Mouse (Mus musculus) erythroblast, embryonic 14.5 days (primary cell): Measurements from ENCODE around the gene Stambpl1. TPM values are rescaled to one million over a fixed set of nuclear protein-coding genes. Genes with fewer than 3 reads are reported as not detected.

Experiments
- H3K27me3 ChIP-seq: 2 replicates; pipeline ENCODE4 v1.6.1; 2012; ENCODE audit warnings: inconsistent platforms; ENCODE audit not compliant: control insufficient read depth
- H3K36me3 ChIP-seq: 2 replicates; pipeline ENCODE4 v1.6.1; 2012; ENCODE audit warnings: mild to moderate bottlenecking, inconsistent platforms; ENCODE audit not compliant: control insufficient read depth
- H3K4me1 ChIP-seq: 2 replicates; pipeline ENCODE4 v1.6.1; 2012; ENCODE audit warnings: inconsistent platforms; ENCODE audit not compliant: control insufficient read depth
- H3K4me3 ChIP-seq: replicated peaks from 2 replicates; pipeline ENCODE3; 2012; ENCODE audit warnings: moderate library complexity, mild to moderate bottlenecking, inconsistent platforms
- H3K9me3 ChIP-seq: 2 replicates; pipeline ENCODE4 v1.6.1; 2012; ENCODE audit warnings: low read length, inconsistent platforms, mixed read lengths; ENCODE audit not compliant: control insufficient read depth
- GATA1 ChIP-seq: IDR thresholded peaks from 2 replicates; pipeline ENCODE4 v1.6.1; 2012; ENCODE audit warnings: low read length, inconsistent platforms, mixed read lengths
- TAL1 ChIP-seq: IDR thresholded peaks from 3 replicates; pipeline ENCODE4 v1.6.1; 2012; ENCODE audit warnings: low read length, inconsistent platforms, mixed read lengths
- polyA plus RNA-seq: library from polyadenylated mRNA; stranded (reverse); fragments of >175 nt; gene quantifications from 2 replicates; pipeline ENCODE4 v1.2.3, GENCODE M21; 2012

Stambpl1 gene
- polyA plus RNA-seq, 1 experiment: not detected

DNA sequence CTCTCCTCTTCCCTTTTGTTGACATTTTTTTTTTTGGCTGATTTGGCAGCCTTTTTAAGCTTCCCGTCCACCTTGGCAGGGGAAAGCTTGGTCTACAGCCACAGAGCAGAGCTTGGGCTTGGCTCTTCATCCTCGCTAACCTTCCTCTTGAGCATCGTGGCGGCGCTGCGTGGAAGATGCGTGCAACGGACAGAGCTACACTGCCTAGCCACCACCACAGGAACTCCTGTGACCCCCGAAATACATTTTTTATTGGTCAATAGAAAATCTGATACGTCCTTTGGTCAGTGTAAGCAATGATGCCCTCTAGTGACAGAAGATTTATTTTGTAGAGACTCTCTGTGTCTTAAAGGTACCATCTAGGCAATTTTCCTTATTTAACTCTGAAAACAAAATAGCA lies 92.4 kb downstream of the Stambpl1 start:
- Histone ChIP-seq H3K4me3 (no peak overlapping the region), H3K36me3 (no peaks in the 10 kb centered on the region)

GRCm38 (mm10) chr19:34284826-34285225 lies 92.8 kb downstream of the Stambpl1 start:
- Histone ChIP-seq H3K27me3 (no peaks in the 10 kb centered on the region), H3K9me3 (no peaks in the 10 kb centered on the region), H3K4me1 (no peaks in the 10 kb centered on the region), H3K4me3 (no peak overlapping the region), H3K36me3 (no peaks in the 10 kb centered on the region)
- TF ChIP-seq GATA1: no peak
- no peak for TF ChIP-seq TAL1

More for the DNA sequence above, 92.4 kb downstream of the Stambpl1 start:
- Histone ChIP-seq H3K4me1 (no peaks in the 10 kb centered on the region), H3K9me3 (no peaks in the 10 kb centered on the region), H3K27me3 (no peaks in the 10 kb centered on the region)
- TF ChIP-seq TAL1 (no peak), GATA1 (no peak)

- H3K4me3 ChIP-seq: no peak overlapping the region
- no peaks in the 10 kb centered on the region for H3K9me3 ChIP-seq
- H3K4me1 ChIP-seq: peaks cover 3% of the 10 kb centered on the region; the same call in 1 of the 2 replicates
- H3K27me3 ChIP-seq: peaks cover 2% of the 10 kb centered on the region; the same call in 1 of the 2 replicates
- TF ChIP-seq GATA1: no peak
- TF ChIP-seq TAL1: no peak
- H3K36me3 ChIP-seq: no peaks in the 10 kb centered on the region
Observed at GRCm38 (mm10) chr19:34287221-34287620, 95.2 kb downstream of the Stambpl1 start.

DNA sequence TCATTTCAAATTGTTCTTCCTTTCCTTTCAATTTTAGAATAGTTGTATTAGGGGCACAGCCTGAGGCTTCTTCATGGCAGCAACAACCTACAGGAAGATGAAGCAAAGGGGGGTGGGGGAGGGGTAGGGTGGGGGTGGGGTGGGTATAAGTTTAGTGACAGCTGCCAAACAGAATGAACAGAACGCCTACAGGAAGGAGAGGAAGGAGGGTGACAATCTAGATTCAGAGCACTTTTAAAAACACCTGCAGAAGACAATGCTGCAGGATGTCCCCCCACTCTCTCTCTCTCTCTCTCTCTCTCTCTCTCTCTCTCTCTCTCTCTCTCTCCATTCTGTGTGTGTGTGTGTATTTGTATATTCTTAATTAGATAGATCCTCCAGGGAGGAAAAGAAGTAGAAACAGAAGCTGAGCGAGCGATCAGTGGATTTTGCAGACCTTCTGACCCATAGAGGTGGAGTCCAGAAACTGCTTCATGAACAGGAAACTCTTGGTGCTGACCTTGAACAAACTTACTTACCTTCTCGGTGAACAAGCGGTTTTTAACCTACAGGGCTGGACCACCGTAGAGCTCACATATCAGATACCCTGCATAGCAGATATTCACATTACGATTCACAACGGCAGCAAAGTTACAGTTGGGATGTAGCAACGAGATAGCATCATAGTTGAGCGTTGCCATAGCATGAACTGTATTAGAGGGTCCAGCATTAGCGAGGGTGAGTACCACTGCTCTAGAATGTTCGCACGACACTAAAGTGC lies 95.8 kb downstream of the Stambpl1 start:
- Histone ChIP-seq H3K9me3 (no peaks in the 10 kb centered on the region), H3K4me3 (no peak overlapping the region), H3K36me3 (no peaks in the 10 kb centered on the region), H3K4me1 (peaks cover 3% of the 10 kb centered on the region; the same call in 1 of the 2 replicates), H3K27me3 (peaks cover 2% of the 10 kb centered on the region; the same call in 1 of the 2 replicates)
- TF ChIP-seq TAL1 (no peak), GATA1 (no peak)

DNA sequence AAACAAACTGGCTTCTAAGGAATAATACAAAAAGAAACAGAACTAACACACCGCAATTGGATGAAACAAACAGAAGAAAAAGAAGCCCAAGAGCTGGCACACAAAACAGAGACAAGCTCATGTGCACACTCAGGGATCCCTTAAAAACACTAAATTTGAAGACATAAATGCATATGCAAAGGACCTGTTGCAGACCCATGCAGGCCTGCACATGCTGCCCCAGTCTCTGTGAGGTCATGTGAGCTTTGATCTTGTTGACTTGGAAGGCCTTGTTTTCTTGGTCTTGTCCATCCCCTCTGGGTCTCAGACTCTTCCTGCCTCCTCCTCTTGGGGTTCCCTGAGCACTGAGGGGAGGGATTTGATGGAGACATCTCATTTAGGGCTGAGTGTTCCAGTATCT lies 96.7 kb downstream of the Stambpl1 start:
- H3K4me1 ChIP-seq: peaks cover 3% of the 10 kb centered on the region; the same call in 1 of the 2 replicates
- H3K4me3 ChIP-seq: no peak overlapping the region
- peaks cover 2% of the 10 kb centered on the region; the same call in 1 of the 2 replicates for H3K27me3 ChIP-seq
- TF ChIP-seq GATA1: no peak
- no peak for TF ChIP-seq TAL1
- no peaks in the 10 kb centered on the region for H3K36me3 ChIP-seq
- no peaks in the 10 kb centered on the region for H3K9me3 ChIP-seq

Other genes starting within 250 kb of the Stambpl1 start
- gene Lipf, start 231.0 kb upstream of the Stambpl1 start, polyA plus RNA-seq: not detected in 2 replicates
- not detected in 2 replicates for gene Lipk, start 183.9 kb upstream of the Stambpl1 start, polyA plus RNA-seq
- 0.03 TPM in 1 of 2 replicates, not detected in the other for gene Lipn, start 124.9 kb upstream of the Stambpl1 start, polyA plus RNA-seq
- not detected in 2 replicates for gene Lipm, start 91.3 kb upstream of the Stambpl1 start, polyA plus RNA-seq
- gene Ankrd22, start 26.2 kb upstream of the Stambpl1 start, polyA plus RNA-seq: not detected in 2 replicates
- gene Acta2, start 63.4 kb downstream of the Stambpl1 start, polyA plus RNA-seq: not detected in 2 replicates
- gene Fas, start 98.4 kb downstream of the Stambpl1 start, polyA plus RNA-seq: not detected in 2 replicates